Comparison of ENCODE assay signal across 7 mouse cellular contexts in the genomic region with DNA sequence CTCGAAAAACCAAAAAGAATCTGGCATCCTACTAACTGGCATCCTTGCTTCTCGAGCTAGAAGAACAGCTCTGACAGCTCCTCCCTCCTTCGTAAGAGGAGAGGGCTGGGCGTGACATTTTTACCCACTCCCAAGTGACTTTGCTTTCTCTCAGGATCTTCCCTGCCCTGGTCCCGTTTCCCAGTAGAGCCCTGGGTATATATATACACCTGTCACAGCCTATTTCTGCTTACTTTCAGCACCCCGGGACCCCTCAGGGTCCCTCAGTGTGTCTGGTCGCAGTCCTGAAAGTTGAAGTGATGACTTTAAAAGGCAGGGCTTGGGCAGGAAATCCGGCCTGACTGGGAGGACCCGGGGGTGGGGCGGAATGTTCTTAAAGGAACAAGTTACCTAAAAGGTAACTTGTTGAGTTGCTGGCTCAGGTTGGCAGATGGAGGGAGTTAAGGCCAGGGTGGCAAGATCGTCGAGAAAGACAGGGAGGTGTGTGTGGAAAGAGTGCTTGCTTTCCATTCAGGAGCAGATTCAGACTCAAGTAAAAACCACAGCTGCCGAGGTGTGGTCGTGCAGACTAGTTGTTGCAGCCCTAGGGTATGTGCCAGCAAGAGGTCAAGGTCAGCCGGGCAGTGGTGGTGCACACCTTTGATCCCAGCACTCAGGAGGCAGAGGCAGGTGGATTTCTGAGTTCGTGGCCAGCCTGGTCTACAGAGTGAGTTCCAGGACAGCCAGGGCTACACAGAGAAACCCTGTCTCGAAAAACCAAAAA. TPM values are rescaled to one million over a fixed set of nuclear protein-coding genes. Genes with fewer than 3 reads are reported as not detected.
DNase-seq lines count a peak whose midpoint lies in the region; ATAC-seq and TF ChIP-seq lines count a peak whose summit lies in the region.

Gene Ghdc (minus strand): TSS at position 312 of the 763 bp plus-strand sequence.

- no peaks in the 10 kb centered on the region for H3K9me3 ChIP-seq in intestine, embryonic 16.5 days (ENCODE audit: control insufficient read depth, low read length)
- no peaks in the 10 kb centered on the region for H3K9me3 ChIP-seq in limb, embryonic 13.5 days
- H3K9me3 ChIP-seq in midbrain, embryonic 15.5 days, result no peaks in the 10 kb centered on the region

- no peak for TF ChIP-seq POLR2A in spleen, adult 2 months (IDR thresholded peaks at IDR 0.05; ENCODE audit: low read depth, low read length)

- H3K27me3 ChIP-seq in intestine, embryonic 16.5 days (replicated peaks; ENCODE audit: control insufficient read depth, insufficient read depth, low read length), result no peaks in the 10 kb centered on the region
- H3K27me3 ChIP-seq in limb, embryonic 13.5 days, result no peaks in the 10 kb centered on the region
- no peaks in the 10 kb centered on the region for H3K27me3 ChIP-seq in midbrain, embryonic 15.5 days (replicated peaks)
- H3K27me3 ChIP-seq in spleen, adult 2 months (ENCODE audit: control insufficient read depth, insufficient read depth, low read length), result no peaks in the 10 kb centered on the region

- TF ChIP-seq CTCF in spleen, adult 2 months (IDR thresholded peaks at IDR 0.05; ENCODE audit: extremely low read depth, insufficient read depth, insufficient read length, insufficient replicate concordance), result no peak

- peak; percentile 89 for ATAC-seq in intestine, embryonic 16.5 days
- peak; percentile 57; the same call in 1 of the 2 replicates for ATAC-seq in limb, embryonic 13.5 days (ENCODE audit: low FRiP score, low read depth)
- ATAC-seq in midbrain, embryonic 15.5 days (replicated peaks), result no peak

- H3K4me2 ChIP-seq in intestine, embryonic 16.5 days (ENCODE audit: low read depth, low read length), result peak within 1 kb of the TSS; percentile 64
- H3K4me2 ChIP-seq in limb, embryonic 13.5 days (replicated peaks), result peak within 1 kb of the TSS; percentile 61
- peak within 1 kb of the TSS; percentile 54 for H3K4me2 ChIP-seq in midbrain, embryonic 15.5 days

- H3K4me1 ChIP-seq in intestine, embryonic 16.5 days (ENCODE audit: control insufficient read depth, insufficient read depth, low read length), result peaks cover 5% of the 10 kb centered on the region
- H3K4me1 ChIP-seq in limb, embryonic 13.5 days, result peaks cover 7% of the 10 kb centered on the region
- H3K4me1 ChIP-seq in midbrain, embryonic 15.5 days, result peaks cover 6% of the 10 kb centered on the region; the same call in 1 of the 2 replicates
- peaks cover 3% of the 10 kb centered on the region; the same call in 1 of the 2 replicates for H3K4me1 ChIP-seq in spleen, adult 2 months (ENCODE audit: control insufficient read depth, insufficient read depth, insufficient read length)

- H3K4me3 ChIP-seq in intestine, embryonic 16.5 days (ENCODE audit: low read length), result peak within 1 kb of the TSS; percentile 84
- H3K4me3 ChIP-seq in limb, embryonic 13.5 days, result peak within 1 kb of the TSS; percentile 56
- peak within 1 kb of the TSS; percentile 47 for H3K4me3 ChIP-seq in midbrain, embryonic 15.5 days
- peak within 1 kb of the TSS; percentile 77 for H3K4me3 ChIP-seq in spleen, adult 2 months (ENCODE audit: extremely low read depth, insufficient read depth, insufficient read length)

- H3K36me3 ChIP-seq in intestine, embryonic 16.5 days (ENCODE audit: control insufficient read depth, insufficient read depth, low read length), result no peaks in the 10 kb centered on the region
- no peaks in the 10 kb centered on the region for H3K36me3 ChIP-seq in limb, embryonic 13.5 days
- no peaks in the 10 kb centered on the region for H3K36me3 ChIP-seq in midbrain, embryonic 15.5 days (replicated peaks)
- H3K36me3 ChIP-seq in spleen, adult 2 months (ENCODE audit: control insufficient read depth, insufficient read depth, low read length), result peaks cover 4% of the 10 kb centered on the region; the same call in 1 of the 2 replicates

- DNase-seq in adrenal gland, adult 8-10 months, result peak; percentile 82
- DNase-seq in embryo, embryonic 11.5 days (ENCODE audit: low read depth, low spot score), result peak; percentile 39
- DNase-seq in gastrocnemius, postnatal 4 days (ENCODE audit: low spot score in 2 of 2), result peak; percentile 57 to 82
- DNase-seq in spleen, adult 2 months (ENCODE audit: low read depth in 1 of 2, low spot score in 2 of 2), result peak; percentile 47 to 85

- 16% methylated on average over 17 of the region's 17 CpGs for WGBS in intestine, embryonic 16.5 days
- 12% methylated on average over 17 of the region's 17 CpGs for WGBS in limb, embryonic 13.5 days
- WGBS in midbrain, embryonic 15.5 days, result 27% methylated on average over 17 of the region's 17 CpGs
- WGBS in spleen, adult 2 months, result 8% methylated on average over 17 of the region's 17 CpGs

- peak within 1 kb of the TSS; percentile 65 for H3K27ac ChIP-seq in intestine, embryonic 16.5 days (ENCODE audit: low read length)
- H3K27ac ChIP-seq in limb, embryonic 13.5 days, result no peak within 1 kb of the TSS
- H3K27ac ChIP-seq in midbrain, embryonic 15.5 days, result no peak within 1 kb of the TSS
- peak within 1 kb of the TSS; percentile 80 for H3K27ac ChIP-seq in spleen, adult 2 months (ENCODE audit: insufficient read depth, low read length)

- H3K9ac ChIP-seq in intestine, embryonic 16.5 days (ENCODE audit: low read depth, low read length), result peak within 1 kb of the TSS; percentile 75
- H3K9ac ChIP-seq in limb, embryonic 13.5 days, result peak within 1 kb of the TSS; percentile 62
- peak within 1 kb of the TSS; percentile 42 for H3K9ac ChIP-seq in midbrain, embryonic 15.5 days

RNA-seq across cellular contexts. Expression of gene Ghdc, which starts in this region (rescaled TPM):
- total RNA-seq in adrenal gland, adult 8-10 months (2022), result 10 to 100 TPM; 23.1 to 26.4 (median 24.7) TPM
- 1 to 10 TPM; 9.0 to 9.5 TPM for total RNA-seq in gastrocnemius, postnatal 4 days (2021)
- polyA plus RNA-seq in intestine, embryonic 16.5 days (2015; fragmentation: Nextera tagmentation; extraction: Ambion mirVana), result 6.5 and 6.7 TPM in 2 replicates
- polyA plus RNA-seq in limb, embryonic 13.5 days (2015; fragmentation: Nextera tagmentation; extraction: Ambion mirVana), result 6.6 and 8.0 TPM in 2 replicates
- polyA plus RNA-seq in midbrain, embryonic 15.5 days (2015; fragmentation: Nextera tagmentation; extraction: Ambion mirVana), result 5.7 and 6.4 TPM in 2 replicates
- 7.8 and 9.6 TPM in 2 replicates for polyA plus RNA-seq in spleen, adult 2 months (2012; rRNA removed)

Comparison
In these comparisons a context has a peak if more than half of its experiments do, and no peak if none do; other contexts are left out.
1. H3K27ac ChIP-seq: peak in intestine, embryonic 16.5 days (single experiment) and spleen, adult 2 months (single experiment); none in limb, embryonic 13.5 days (single experiment) and midbrain, embryonic 15.5 days (single experiment).
2. Peak in every context shown above with its lines, with median percentiles within 50 percentile points of each other: DNase-seq, H3K4me2 ChIP-seq, H3K4me3 ChIP-seq and H3K9ac ChIP-seq.